Mouse (Mus musculus) v-Abl transformed pro-B cells (cell line): ENCODE measurements at regions not wholly inside any gene's neighbourhood (a gene's known extent, or its start where the extent isn't known, plus 50 kb on each side); places are given as distances from the start of the nearest gene placed in this dataset.

Experiments used
- in situ Hi-C, 2 experiments: fragments of 400-800 bp; cut with MboI; formaldehyde crosslinking; loops; one replicate each; pipeline ENCODE4 v1.15.1; 2025; ENCODE audit not compliant: unreplicated experiment in 2 of 2

- in situ Hi-C loops = loop anchor here (25.0 kb wide), 1 partner anchor 902 kb away; no protein-coding TSS in a partner anchor
Observed at GRCm38 (mm10) chr10:71485063-71485762, 137.7 kb downstream of the Ipmk start.

- in situ Hi-C loops = loop anchor here (25.0 kb wide), 1 partner anchor 898 kb away; no protein-coding TSS in a partner anchor
Observed at GRCm38 (mm10) chr10:71489791-71490190, 142.2 kb downstream of the Ipmk start.

- in situ Hi-C loops = no loop called here
Observed at GRCm38 (mm10) chr10:71502096-71502495, 154.5 kb downstream of the Ipmk start.

- in situ Hi-C loops = no loop called here
Observed at GRCm38 (mm10) chr10:71504219-71504618, 156.7 kb downstream of the Ipmk start.

- in situ Hi-C loops = no loop called here
Observed at GRCm38 (mm10) chr10:71525290-71525689, 177.7 kb downstream of the Ipmk start.

- in situ Hi-C loops = no loop called here
Observed at GRCm38 (mm10) chr10:71533759-71534158, 186.2 kb downstream of the Ipmk start.

- in situ Hi-C loops = no loop called here
Observed at GRCm38 (mm10) chr10:71545489-71545888, 197.9 kb downstream of the Ipmk start.

- in situ Hi-C loops = no loop called here
Observed at GRCm38 (mm10) chr10:71546507-71546906, 198.9 kb downstream of the Ipmk start.

GRCm38 (mm10) chr10:71583716-71584115, 236.2 kb downstream of the Ipmk start:
- in situ Hi-C loops = no loop called here

- in situ Hi-C loops = no loop called here
Observed at GRCm38 (mm10) chr10:71598515-71598914, 251.0 kb downstream of the Ipmk start.

GRCm38 (mm10) chr10:71613736-71614135, 266.2 kb downstream of the Ipmk start:
- in situ Hi-C loops = no loop called here

GRCm38 (mm10) chr10:71617156-71617555, 269.6 kb downstream of the Ipmk start:
- in situ Hi-C loops = no loop called here

- in situ Hi-C loops = no loop called here
Observed at GRCm38 (mm10) chr10:71646071-71646470, 298.5 kb downstream of the Ipmk start.

GRCm38 (mm10) chr10:71657525-71657924, 310.0 kb downstream of the Ipmk start:
- in situ Hi-C loops = no loop called here

GRCm38 (mm10) chr10:71663545-71663944, 316.0 kb downstream of the Ipmk start:
- in situ Hi-C loops = no loop called here

GRCm38 (mm10) chr10:71667160-71667571, 319.6 kb downstream of the Ipmk start:
- in situ Hi-C loops = no loop called here

- in situ Hi-C loops = no loop called here
Observed at GRCm38 (mm10) chr10:71679240-71679639, 331.7 kb downstream of the Ipmk start.

- in situ Hi-C loops = no loop called here
Observed at GRCm38 (mm10) chr10:71713456-71713855, 365.9 kb downstream of the Ipmk start.

- in situ Hi-C loops = no loop called here
Observed at GRCm38 (mm10) chr10:71727746-71728145, 380.2 kb downstream of the Ipmk start.

- in situ Hi-C loops = no loop called here
Observed at GRCm38 (mm10) chr10:71733821-71734220, 386.3 kb downstream of the Ipmk start.

- in situ Hi-C loops = no loop called here
Observed at GRCm38 (mm10) chr10:71734481-71734880, 386.9 kb downstream of the Ipmk start.

- in situ Hi-C loops = no loop called here
Observed at GRCm38 (mm10) chr10:71738280-71738679, 390.7 kb downstream of the Ipmk start.
